Mouse (Mus musculus) heart, postnatal 4 days (tissue): ENCODE measurements around the gene Slfn8. TPM values are rescaled to one million over a fixed set of nuclear protein-coding genes. Genes with fewer than 3 reads are reported as not detected.
"Not testable (repeated sequence)": the region's sequence is repeated elsewhere in the genome, so short reads cannot be mapped to it uniquely, and the experiment has no call there.

ENCODE experiments used
- DNase-seq: peaks from one replicate; pipeline ENCODE4 v3.0.0; 2021
- total RNA-seq, 2 experiments: library from RNA; stranded (reverse); gene quantifications; 2 replicates each; pipeline ENCODE4 v1.2.3; 2021

Slfn8 gene
- total RNA-seq, result under 1 TPM; 0.43 TPM

GRCm38 (mm10) chr11:83020621-83021020 lies at the start of gene Slfn8:
Slfn8 (minus strand) TSS chr11:83020810.
- DNase-seq, result peak; percentile 24

GRCm38 (mm10) chr11:83067982-83068694 lies 47.5 kb upstream of the Slfn8 start:
- no peak for DNase-seq

DNA sequence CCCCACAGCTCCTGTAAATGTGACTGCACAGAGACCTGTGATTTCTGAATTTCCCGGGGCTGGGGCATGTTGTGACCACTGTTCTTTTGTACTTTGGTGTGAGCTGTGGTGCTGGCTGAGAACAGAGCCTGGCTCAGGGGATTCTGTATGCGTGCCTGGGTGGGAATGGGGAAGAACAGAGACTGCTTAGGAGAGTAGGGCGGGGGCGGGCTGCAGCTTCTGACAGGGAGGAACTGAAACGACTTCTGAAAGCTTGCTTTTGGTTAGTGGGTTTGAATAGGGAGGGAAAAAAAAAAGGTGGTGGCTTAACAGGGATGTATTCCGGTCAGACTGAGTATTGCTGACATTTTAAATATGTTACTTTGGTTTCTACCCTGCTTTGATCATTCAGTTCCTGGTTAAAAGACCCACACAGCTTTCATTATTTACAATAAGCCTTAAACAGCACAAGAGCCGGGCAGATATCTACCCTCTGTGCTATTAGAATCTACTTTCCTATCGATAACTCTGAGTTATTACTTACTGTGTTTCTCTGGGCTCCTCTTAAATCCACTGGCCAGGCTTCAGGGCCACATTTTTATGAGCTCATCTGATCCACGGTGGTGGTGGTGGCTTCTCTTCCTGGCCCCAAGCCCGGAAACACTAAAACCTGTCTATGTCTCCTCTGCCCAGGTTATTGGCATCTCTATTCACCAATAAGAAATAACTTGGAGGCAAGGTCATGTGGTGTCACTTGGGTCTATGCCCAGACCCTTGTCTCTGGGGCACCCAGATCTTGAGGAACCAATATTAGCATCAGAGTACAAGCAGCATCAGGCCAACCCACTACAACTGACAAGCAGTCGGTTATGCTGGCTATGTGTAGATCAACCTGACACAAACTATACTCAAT lies 46.3 kb upstream of the Slfn8 start:
- peak; percentile 67 for DNase-seq

GRCm38 (mm10) chr11:83065441-83066344 lies 45.1 kb upstream of the Slfn8 start:
- no peak for DNase-seq

DNA sequence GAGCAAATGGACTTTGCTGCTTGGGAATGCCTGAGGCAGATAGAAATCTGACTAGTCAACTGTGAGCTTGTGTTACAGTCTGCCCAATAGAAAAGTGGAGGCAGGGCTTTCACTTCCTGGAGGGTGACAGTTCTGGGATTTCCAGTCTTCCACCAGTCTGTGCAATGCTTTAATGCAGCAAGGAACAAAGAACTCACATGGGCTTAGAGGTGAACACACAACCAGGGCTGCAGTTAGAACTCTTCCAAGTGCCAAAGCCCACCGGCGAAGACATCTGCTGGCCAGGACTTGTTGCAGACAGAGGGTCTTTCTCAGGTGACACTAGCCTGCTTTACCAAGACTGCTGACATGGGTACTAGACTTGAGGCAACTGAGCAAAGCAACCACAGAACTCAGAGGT lies 44.3 kb upstream of the Slfn8 start, which contains the start of gene Slfn2:
Gene Slfn2, plus strand, starts transcription at position 167 of the 400 bp plus-strand sequence.
- no peak for DNase-seq

DNA sequence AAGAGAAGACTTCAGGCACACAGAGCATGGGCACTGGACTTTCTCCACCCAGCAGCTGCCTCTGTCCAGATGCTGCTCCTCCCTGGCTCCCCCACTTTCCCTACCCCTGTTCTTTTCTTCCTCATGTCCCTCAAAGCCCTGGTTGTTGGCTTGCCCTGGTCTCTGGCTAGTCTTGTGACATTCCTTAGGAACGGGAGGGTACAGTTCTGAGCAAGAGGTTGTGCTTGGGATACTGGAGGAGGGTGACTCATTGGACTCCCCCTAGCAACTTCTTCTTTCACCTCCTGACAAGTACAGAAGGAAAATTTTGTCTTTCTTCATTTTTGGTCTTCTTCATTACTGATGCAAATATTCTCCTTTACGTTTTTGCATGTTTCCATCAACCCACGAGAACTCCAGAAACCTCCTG lies 43.3 kb upstream of the Slfn8 start:
- no peak for DNase-seq

- DNase-seq, result no peak
These were observed 42.5 kb upstream of the Slfn8 start for GRCm38 (mm10) chr11:83063126-83063525.

DNA sequence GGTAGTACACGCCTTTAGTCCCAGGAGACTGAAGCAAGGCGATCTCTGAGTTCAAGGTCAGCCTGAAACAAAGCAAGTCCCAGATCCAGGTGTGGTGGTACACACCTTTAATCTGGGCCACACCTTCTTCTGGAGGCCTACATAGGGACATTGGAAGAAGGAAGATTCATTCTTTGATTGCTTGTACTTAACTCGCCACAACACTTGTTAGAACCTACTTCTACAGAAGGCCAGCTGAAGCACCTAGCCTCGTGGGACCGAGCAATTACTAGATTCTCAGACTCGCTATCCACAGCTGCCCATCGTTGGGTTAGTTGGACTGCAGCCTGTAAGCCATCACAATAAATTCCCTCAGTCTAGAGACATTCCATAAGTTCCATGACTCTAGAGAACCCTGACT lies 41.2 kb upstream of the Slfn8 start:
- no peak for DNase-seq

DNA sequence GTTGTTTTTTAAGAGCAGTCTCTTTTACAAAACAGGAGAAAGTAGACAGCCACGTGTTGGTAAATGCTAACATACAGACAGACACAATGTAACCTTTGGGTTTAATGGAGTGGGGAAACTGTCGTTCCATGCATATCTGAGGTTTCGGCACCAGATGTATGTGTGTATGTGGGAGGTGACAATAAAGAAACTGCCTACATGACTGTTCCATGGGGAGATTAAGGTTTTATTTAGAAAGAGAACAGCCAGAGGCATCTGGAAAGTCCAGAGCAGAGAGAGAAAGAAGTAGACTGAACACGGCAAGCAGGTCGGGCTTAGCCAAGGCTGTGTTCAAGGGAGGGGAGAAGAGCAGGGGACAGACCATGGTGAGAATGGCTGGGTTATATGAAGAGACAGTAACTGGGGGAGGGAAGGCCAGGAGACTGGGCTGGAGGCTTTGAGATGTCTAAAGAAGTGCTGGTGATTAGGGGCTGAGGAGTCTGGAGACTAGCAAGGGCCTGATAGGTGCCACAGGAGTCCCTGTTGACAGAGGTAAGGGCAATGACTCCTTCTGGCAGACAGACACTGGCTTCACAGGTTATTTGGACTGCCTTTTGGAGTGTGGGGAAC lies 39.9 kb upstream of the Slfn8 start:
- DNase-seq, result no peak

- DNase-seq, result peak; percentile 74
These were observed 37.3 kb upstream of the Slfn8 start for GRCm38 (mm10) chr11:83057863-83058262.

DNA sequence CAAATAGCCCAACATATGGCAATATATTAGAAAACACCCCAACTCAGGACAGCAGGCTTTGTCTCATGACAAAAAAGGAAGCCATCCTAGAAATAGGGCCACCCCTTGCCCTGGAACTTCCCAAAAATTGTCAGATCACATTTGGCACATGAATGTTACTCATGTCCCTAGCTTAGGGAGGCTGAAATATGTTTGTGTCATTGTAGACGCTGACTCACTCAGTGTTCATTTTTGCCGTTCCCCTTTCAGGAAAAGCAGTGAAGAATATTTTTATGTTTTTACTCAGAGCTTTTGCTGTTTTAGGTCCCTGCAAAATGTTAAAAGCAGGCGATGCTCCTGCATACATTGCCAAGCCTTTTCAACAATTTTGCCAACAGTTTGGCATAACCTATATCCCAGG lies 25.0 kb upstream of the Slfn8 start:
- no peak for DNase-seq

- DNase-seq, result no peak
These were observed 23.3 kb upstream of the Slfn8 start for GRCm38 (mm10) chr11:83043891-83044290.

GRCm38 (mm10) chr11:83041000-83041399 lies 20.4 kb upstream of the Slfn8 start:
- no peak for DNase-seq

GRCm38 (mm10) chr11:83040325-83040724 lies 19.7 kb upstream of the Slfn8 start:
- peak; percentile 6 for DNase-seq

- no peak for DNase-seq
These were observed 19.2 kb upstream of the Slfn8 start for GRCm38 (mm10) chr11:83039796-83040195.

- DNase-seq, result no peak
These were observed 18.5 kb upstream of the Slfn8 start for GRCm38 (mm10) chr11:83039156-83039555.

DNA sequence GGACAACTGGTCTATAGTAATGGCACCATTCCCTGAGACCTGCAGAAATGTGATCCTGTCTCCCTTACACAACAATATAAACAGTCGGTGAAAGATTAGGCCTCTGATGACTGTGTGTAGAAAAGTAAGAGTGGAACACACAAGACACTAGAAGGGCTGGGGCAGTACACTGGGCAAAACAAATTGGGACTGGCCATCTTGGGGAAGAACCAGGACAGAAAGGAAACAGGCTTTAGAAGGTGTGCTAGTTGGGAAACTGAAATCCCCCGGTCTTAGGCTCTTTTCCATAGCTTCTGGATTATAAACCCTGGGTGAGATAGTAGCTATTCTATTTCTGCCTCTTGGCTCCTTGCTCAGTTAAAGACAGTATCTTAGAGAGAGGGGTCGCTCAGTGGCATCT lies 18.1 kb upstream of the Slfn8 start:
- not testable (repeated sequence) for DNase-seq

DNA sequence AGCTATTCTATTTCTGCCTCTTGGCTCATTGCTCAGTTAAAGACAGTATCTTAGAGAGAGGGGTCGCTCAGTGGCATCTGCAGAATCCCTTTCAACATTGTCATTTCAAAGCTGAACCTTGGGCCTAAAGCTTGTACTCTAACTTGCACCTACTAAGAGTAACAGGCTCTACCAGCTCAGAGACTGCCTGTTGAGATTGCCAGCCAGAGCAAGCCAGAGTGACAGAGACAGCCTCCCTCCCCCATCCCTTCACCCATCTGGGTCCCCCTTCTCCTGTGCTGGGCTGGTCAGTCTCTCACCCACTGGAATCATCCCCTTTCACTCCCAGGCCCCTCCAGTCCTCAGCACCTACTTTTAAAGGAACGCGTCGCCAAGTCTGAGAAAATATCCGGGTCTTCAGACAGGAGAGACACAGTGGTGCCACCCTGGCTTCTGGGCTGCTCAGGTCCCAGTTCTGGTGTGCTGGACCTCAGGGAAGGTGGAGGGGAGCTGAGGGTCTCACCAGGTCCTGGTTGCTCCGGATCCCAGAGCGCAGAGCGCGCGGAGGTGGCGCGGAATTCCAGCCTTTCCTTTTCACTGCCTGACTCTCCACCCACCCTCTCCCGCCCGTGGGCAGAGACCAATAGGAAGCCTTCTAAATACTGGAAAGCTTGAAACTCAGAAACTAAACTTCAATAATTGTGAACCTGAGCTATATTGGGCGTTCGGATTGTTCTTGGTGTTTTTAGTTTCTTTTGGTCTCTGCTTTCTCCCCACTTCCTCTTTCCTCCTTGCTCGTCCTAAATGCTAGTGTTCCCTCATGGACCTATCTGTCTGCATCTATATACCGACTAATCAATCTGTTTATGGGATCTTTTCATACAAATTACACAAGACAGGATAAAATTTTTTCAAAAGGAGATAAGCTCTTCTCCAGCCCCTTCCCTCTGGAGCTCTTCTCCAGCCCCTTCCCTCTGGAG lies 770 bp downstream of the Slfn8 start:
- DNase-seq, result peak; percentile 5

GRCm38 (mm10) chr11:83016093-83016492 lies 4.5 kb downstream of the Slfn8 start:
- no peak for DNase-seq

DNA sequence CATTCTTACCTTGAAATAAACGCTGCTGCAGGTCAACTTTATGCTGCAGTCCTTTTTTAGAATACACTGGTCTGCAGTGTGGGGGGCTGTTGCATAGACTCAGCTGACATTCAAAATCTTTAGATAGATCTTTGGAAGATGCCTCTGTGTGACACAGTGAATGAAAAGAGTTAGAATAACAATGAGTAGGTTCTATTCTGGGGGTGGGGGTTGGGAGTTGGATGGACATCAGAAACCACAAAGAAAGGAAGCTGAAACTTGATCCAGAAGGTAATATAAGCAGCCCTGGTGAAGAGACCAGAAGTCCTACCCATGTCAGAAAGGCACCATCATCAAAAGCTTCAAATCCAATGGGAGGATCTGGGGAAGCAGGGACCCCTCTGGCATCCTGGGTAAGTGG lies 7.3 kb downstream of the Slfn8 start:
- DNase-seq, result no peak
